Mouse (Mus musculus) embryonic facial prominence, embryonic 11.5 days (tissue): ENCODE results near the gene Pgm2. TPM values are rescaled to one million over a fixed set of nuclear protein-coding genes. Genes with fewer than 3 reads are reported as not detected.

Source experiments
- ATAC-seq: fragments of 200-750 bp; cut with Nextera tagmentation; replicated peaks from 2 replicates; pipeline ENCODE4 v1.8.0; 2017; ENCODE audit warnings: low read depth; ENCODE audit not compliant: insufficient number of reproducible peaks, low FRiP score, low TSS enrichment
- DNase-seq: peaks from one replicate; pipeline ENCODE4 v3.0.0-alpha.2; 2015; ENCODE audit warnings: low spot score
- H3K27ac ChIP-seq: fragments of 300-500 bp; sonication (generic); replicated peaks from 2 replicates; pipeline ENCODE4 v1.5.1; 2014; ENCODE audit warnings: mild to moderate bottlenecking, low read depth, low read length, control low read depth
- H3K27me3 ChIP-seq: fragments of 300-500 bp; sonication (generic); 2 replicates; pipeline ENCODE4 v1.6.1; 2014; ENCODE audit warnings: mild to moderate bottlenecking, low read length, moderate library complexity, mixed read lengths; ENCODE audit not compliant: control insufficient read depth, insufficient read depth
- H3K36me3 ChIP-seq: fragments of 300-500 bp; sonication (generic); replicated peaks from 2 replicates; pipeline ENCODE4 v1.6.1; 2014; ENCODE audit warnings: low read depth, mild to moderate bottlenecking, low read length, moderate library complexity, mixed read lengths; ENCODE audit not compliant: control insufficient read depth, insufficient read depth
- H3K4me1 ChIP-seq: fragments of 300-500 bp; sonication (generic); 2 replicates; pipeline ENCODE4 v1.6.1; 2014; ENCODE audit warnings: low read length, mixed read lengths; ENCODE audit not compliant: control insufficient read depth, insufficient read depth
- H3K4me2 ChIP-seq: fragments of 300-500 bp; sonication (generic); 2 replicates; pipeline ENCODE4 v1.6.1; 2014; ENCODE audit warnings: low read depth, mild to moderate bottlenecking, control low read depth, low read length, moderate library complexity
- H3K4me3 ChIP-seq: fragments of 300-500 bp; sonication (generic); 2 replicates; pipeline ENCODE4 v1.5.1; 2014; ENCODE audit warnings: low read depth, low read length, control low read depth
- H3K9ac ChIP-seq: fragments of 300-500 bp; sonication (generic); replicated peaks from 2 replicates; pipeline ENCODE4 v1.6.1; 2014; ENCODE audit warnings: mild to moderate bottlenecking, control low read depth, low read length
- H3K9me3 ChIP-seq: fragments of 300-500 bp; sonication (generic); replicated peaks from 2 replicates; pipeline ENCODE4 v1.6.1; 2016; ENCODE audit warnings: mild to moderate bottlenecking, low read length, inconsistent platforms, mixed read lengths; ENCODE audit not compliant: control insufficient read depth
- WGBS: fragments of 180-500 bp; shearing (Covaris S2); extraction: QIAGEN DNeasy Blood & Tissue Kit; methylation state at CpG from one replicate; pipeline ENCODE4 v1.1.7; 2014; 5-methylcytosine and 5-hydroxymethylcytosine counted together
- polyA plus RNA-seq: library from polyadenylated mRNA; unstranded; fragments of >200 nt; fragmentation: Nextera tagmentation; extraction: Ambion mirVana; gene quantifications from 2 replicates; pipeline ENCODE4 v1.2.1, GENCODE M21; 2014

Gene Pgm2
- polyA plus RNA-seq, 1 experiment from 2014 or later, result 35.6 TPM

GRCm38 (mm10) chr5:64161917-64162316 is 69.2 kb downstream of the Pgm2 start:
- Histone ChIP-seq H3K4me3 (no peak overlapping the region), H3K9ac (no peak overlapping the region), H3K27me3 (peaks cover 28% of the 10 kb centered on the region), H3K36me3 (no peaks in the 10 kb centered on the region), H3K4me1 (no peaks in the 10 kb centered on the region; the same call in 1 of the 2 replicates), H3K9me3 (no peaks in the 10 kb centered on the region), H3K4me2 (no peak overlapping the region), H3K27ac (no peak overlapping the region)
- ATAC-seq (no peak), DNase-seq (no peak)
- 74% methylated on average over 3 of the region's 3 CpGs for WGBS

GRCm38 (mm10) chr5:64162582-64162981 is 69.8 kb downstream of the Pgm2 start:
- WGBS, result 74% methylated on average over 5 of the region's 5 CpGs
- Histone ChIP-seq H3K4me3 (no peak overlapping the region), H3K9ac (no peak overlapping the region), H3K4me1 (no peaks in the 10 kb centered on the region; the same call in 1 of the 2 replicates), H3K4me2 (no peak overlapping the region), H3K36me3 (no peaks in the 10 kb centered on the region), H3K27ac (no peak overlapping the region), H3K9me3 (no peaks in the 10 kb centered on the region), H3K27me3 (peaks cover 28% of the 10 kb centered on the region)
- no peak for ATAC-seq
- DNase-seq, result no peak

- no peaks in the 10 kb centered on the region for H3K9me3 ChIP-seq
- no peaks in the 10 kb centered on the region; the same call in 1 of the 2 replicates for H3K4me1 ChIP-seq
- WGBS, result 88% methylated on average over 3 of the region's 3 CpGs
- H3K27me3 ChIP-seq, result peaks cover 16% of the 10 kb centered on the region
- H3K4me2 ChIP-seq, result no peak overlapping the region
- DNase-seq, result no peak
- H3K27ac ChIP-seq, result no peak overlapping the region
- H3K9ac ChIP-seq, result no peak overlapping the region
- no peak overlapping the region for H3K4me3 ChIP-seq
- H3K36me3 ChIP-seq, result no peaks in the 10 kb centered on the region
- no peak for ATAC-seq
Measured at GRCm38 (mm10) chr5:64164414-64164813, 71.7 kb downstream of the Pgm2 start.

GRCm38 (mm10) chr5:64165826-64166225 is 73.1 kb downstream of the Pgm2 start:
- DNase-seq (no peak), ATAC-seq (no peak)
- WGBS, result 61% methylated on average over 2 of the region's 2 CpGs
- Histone ChIP-seq H3K4me2 (no peak overlapping the region), H3K27ac (no peak overlapping the region), H3K4me3 (no peak overlapping the region), H3K9ac (no peak overlapping the region), H3K9me3 (no peaks in the 10 kb centered on the region), H3K36me3 (no peaks in the 10 kb centered on the region), H3K4me1 (no peaks in the 10 kb centered on the region), H3K27me3 (peaks cover 5% of the 10 kb centered on the region; the same call in 1 of the 2 replicates)

GRCm38 (mm10) chr5:64168990-64169540 is 76.3 kb downstream of the Pgm2 start:
- ATAC-seq (no peak), DNase-seq (no peak)
- H3K36me3 ChIP-seq, result no peaks in the 10 kb centered on the region
- H3K9ac ChIP-seq, result no peak overlapping the region
- H3K9me3 ChIP-seq, result no peaks in the 10 kb centered on the region
- H3K4me1 ChIP-seq, result no peaks in the 10 kb centered on the region
- no peak overlapping the region for H3K4me2 ChIP-seq
- no peak overlapping the region for H3K4me3 ChIP-seq
- WGBS, result 91% methylated on average over 10 of the region's 10 CpGs
- H3K27ac ChIP-seq, result no peak overlapping the region
- H3K27me3 ChIP-seq, result no peaks in the 10 kb centered on the region

GRCm38 (mm10) chr5:64172884-64173283 is 80.1 kb downstream of the Pgm2 start:
- ATAC-seq (no peak), DNase-seq (no peak)
- Histone ChIP-seq H3K9ac (no peak overlapping the region), H3K4me2 (no peak overlapping the region), H3K27ac (no peak overlapping the region), H3K9me3 (no peaks in the 10 kb centered on the region), H3K4me1 (no peaks in the 10 kb centered on the region), H3K36me3 (no peaks in the 10 kb centered on the region), H3K4me3 (no peak overlapping the region), H3K27me3 (no peaks in the 10 kb centered on the region)
- WGBS, result 82% methylated on average over 3 of the region's 3 CpGs

GRCm38 (mm10) chr5:64173302-64173701 is 80.6 kb downstream of the Pgm2 start:
- ATAC-seq, result no peak
- no peak overlapping the region for H3K9ac ChIP-seq
- H3K9me3 ChIP-seq, result no peaks in the 10 kb centered on the region
- no peaks in the 10 kb centered on the region for H3K4me1 ChIP-seq
- no peaks in the 10 kb centered on the region for H3K36me3 ChIP-seq
- no peak overlapping the region for H3K4me3 ChIP-seq
- H3K4me2 ChIP-seq, result no peak overlapping the region
- 87% methylated on average over 16 of the region's 16 CpGs for WGBS
- no peaks in the 10 kb centered on the region for H3K27me3 ChIP-seq
- no peak overlapping the region for H3K27ac ChIP-seq
- no peak for DNase-seq

- Histone ChIP-seq H3K4me1 (no peaks in the 10 kb centered on the region), H3K27ac (no peak overlapping the region), H3K9me3 (no peaks in the 10 kb centered on the region), H3K9ac (no peak overlapping the region), H3K27me3 (no peaks in the 10 kb centered on the region), H3K36me3 (no peaks in the 10 kb centered on the region), H3K4me3 (no peak overlapping the region), H3K4me2 (no peak overlapping the region)
- ATAC-seq (no peak), DNase-seq (no peak)
- 65% methylated on average over 5 of the region's 5 CpGs for WGBS
Measured at GRCm38 (mm10) chr5:64174429-64174935, 81.7 kb downstream of the Pgm2 start.
